Mouse (Mus musculus) ES-Bruce4 (cell line): ENCODE data around the gene Alx3. TPM values are rescaled to one million over a fixed set of nuclear protein-coding genes. Genes with fewer than 3 reads are reported as not detected.
"Not testable (repeated sequence)": the region's sequence is repeated elsewhere in the genome, so short reads cannot be mapped to it uniquely, and the experiment has no call there.

Experiments used
- H3K27ac ChIP-seq: 2 replicates; pipeline ENCODE4 v1.5.1; 2012; ENCODE audit warnings: low read length, inconsistent platforms; ENCODE audit not compliant: insufficient read depth
- H3K27me3 ChIP-seq: 2 replicates; pipeline ENCODE4 v1.6.1; 2012; ENCODE audit warnings: mild to moderate bottlenecking, low read length, inconsistent platforms; ENCODE audit not compliant: control insufficient read depth, poor library complexity, insufficient read depth, severe bottlenecking
- H3K36me3 ChIP-seq: 2 replicates; pipeline ENCODE4 v1.6.1; 2012; ENCODE audit warnings: inconsistent platforms, mild to moderate bottlenecking, low read length, moderate library complexity; ENCODE audit not compliant: control insufficient read depth, poor library complexity, insufficient read depth, severe bottlenecking
- H3K4me1 ChIP-seq: one replicate; pipeline ENCODE4 v1.8.1; 2011; ENCODE audit warnings: low read length; ENCODE audit not compliant: control insufficient read depth, insufficient read depth
- H3K4me3 ChIP-seq: 2 replicates; pipeline ENCODE4 v1.5.1; 2011; ENCODE audit warnings: low read depth, mild to moderate bottlenecking, low read length
- H3K9ac ChIP-seq: 2 replicates; pipeline ENCODE4 v1.6.1; 2012; ENCODE audit warnings: low read depth, mild to moderate bottlenecking, inconsistent platforms; ENCODE audit not compliant: poor library complexity, severe bottlenecking
- H3K9me3 ChIP-seq: replicated peaks from 2 replicates; pipeline ENCODE4 v1.6.1; 2012; ENCODE audit warnings: mild to moderate bottlenecking, low read length, inconsistent platforms; ENCODE audit not compliant: control insufficient read depth, poor library complexity, insufficient read depth, severe bottlenecking
- CTCF ChIP-seq: IDR thresholded peaks from one replicate; pipeline ENCODE4 v1.8.1; 2011; ENCODE audit warnings: low read depth, low read length
- EP300 ChIP-seq: IDR thresholded peaks from 2 replicates; pipeline ENCODE4 v1.6.1; 2011; ENCODE audit warnings: low read depth, low read length; ENCODE audit not compliant: insufficient read depth
- POLR2A ChIP-seq: IDR thresholded peaks from one replicate; pipeline ENCODE4 v1.8.1; 2011; ENCODE audit warnings: low read length; ENCODE audit not compliant: insufficient read depth
- polyA plus RNA-seq: library from polyadenylated mRNA; stranded (reverse); fragments of >200 nt; gene quantifications from 2 replicates; pipeline ENCODE4 v1.2.4, GENCODE M21; 2011; ENCODE audit warnings: low read depth; ENCODE audit not compliant: missing spikeins, insufficient read depth, insufficient read length

Gene Alx3
- polyA plus RNA-seq, 1 experiment = 0.31 TPM

- no peak for TF ChIP-seq CTCF
- no peak for TF ChIP-seq EP300
- TF ChIP-seq POLR2A = no peak
These were observed 42.9 kb downstream of the Alx3 start for GRCm38 (mm10) chr3:107637606-107638172.

GRCm38 (mm10) chr3:107646947-107647346 lies 52.1 kb downstream of the Alx3 start:
- no peaks in the 10 kb centered on the region for H3K4me1 ChIP-seq
- no peak overlapping the region for H3K27ac ChIP-seq
- H3K27me3 ChIP-seq = no peaks in the 10 kb centered on the region
- no peaks in the 10 kb centered on the region for H3K36me3 ChIP-seq
- no peaks in the 10 kb centered on the region for H3K9me3 ChIP-seq
- H3K9ac ChIP-seq = no peak overlapping the region
- H3K4me3 ChIP-seq = no peak overlapping the region
- TF ChIP-seq EP300 (no peak), CTCF (no peak), POLR2A (no peak)

More at GRCm38 (mm10) chr3:107637606-107638172, 42.9 kb downstream of the Alx3 start:
- no peaks in the 10 kb centered on the region for H3K36me3 ChIP-seq
- no peak overlapping the region for H3K4me3 ChIP-seq
- no peaks in the 10 kb centered on the region for H3K27me3 ChIP-seq
- no peaks in the 10 kb centered on the region for H3K9me3 ChIP-seq
- no peak overlapping the region for H3K9ac ChIP-seq
- H3K4me1 ChIP-seq = no peaks in the 10 kb centered on the region
- no peak overlapping the region for H3K27ac ChIP-seq

GRCm38 (mm10) chr3:107650276-107650675 lies 55.4 kb downstream of the Alx3 start:
- H3K9ac ChIP-seq, H3K27ac ChIP-seq, H3K27me3 ChIP-seq, H3K4me3 ChIP-seq, H3K36me3 ChIP-seq, H3K9me3 ChIP-seq, H3K4me1 ChIP-seq: not testable (repeated sequence)

GRCm38 (mm10) chr3:107652968-107653367 lies 58.1 kb downstream of the Alx3 start:
- H3K4me1 ChIP-seq = no peaks in the 10 kb centered on the region
- TF ChIP-seq CTCF = no peak
- TF ChIP-seq POLR2A = no peak
- no peak for TF ChIP-seq EP300
- H3K27me3 ChIP-seq = no peaks in the 10 kb centered on the region
- no peak overlapping the region for H3K9ac ChIP-seq
- no peaks in the 10 kb centered on the region for H3K36me3 ChIP-seq
- no peak overlapping the region for H3K27ac ChIP-seq
- no peaks in the 10 kb centered on the region for H3K9me3 ChIP-seq
- no peak overlapping the region for H3K4me3 ChIP-seq

GRCm38 (mm10) chr3:107654861-107655260 lies 60.0 kb downstream of the Alx3 start:
- no peaks in the 10 kb centered on the region for H3K4me1 ChIP-seq
- no peak for TF ChIP-seq EP300
- no peak for TF ChIP-seq POLR2A
- no peak for TF ChIP-seq CTCF
- no peak overlapping the region for H3K4me3 ChIP-seq
- H3K36me3 ChIP-seq = no peaks in the 10 kb centered on the region
- no peak overlapping the region for H3K9ac ChIP-seq
- no peak overlapping the region for H3K27ac ChIP-seq
- no peaks in the 10 kb centered on the region for H3K27me3 ChIP-seq
- no peaks in the 10 kb centered on the region for H3K9me3 ChIP-seq

Other genes starting within 250 kb of the Alx3 start
- 0.90 and 0.97 TPM in 2 replicates for gene Kcnc4, start 135.5 kb upstream of the Alx3 start, polyA plus RNA-seq
- 0.32 and 0.42 TPM in 2 replicates for gene Slc6a17, start 77.0 kb upstream of the Alx3 start, polyA plus RNA-seq
- gene Ubl4b, start 40.0 kb upstream of the Alx3 start, polyA plus RNA-seq = not detected in 2 replicates
- not detected in 2 replicates for gene Gm10961, start 36.3 kb downstream of the Alx3 start, polyA plus RNA-seq
- gene Strip1, start 36.7 kb downstream of the Alx3 start, polyA plus RNA-seq = 22.6 and 23.5 TPM in 2 replicates
- gene Ahcyl1, start 101.5 kb downstream of the Alx3 start, polyA plus RNA-seq = 176 and 179 TPM in 2 replicates
- gene Csf1, start 165.4 kb downstream of the Alx3 start, polyA plus RNA-seq = 27.0 and 32.5 TPM in 2 replicates